Mouse (Mus musculus): ENCODE measurements around the gene Sardh. TPM values are rescaled to one million over a fixed set of nuclear protein-coding genes. Genes with fewer than 3 reads are reported as not detected.

Sardh gene
- polyA plus RNA-seq, 1 experiment, result 13.5 TPM

DNA sequence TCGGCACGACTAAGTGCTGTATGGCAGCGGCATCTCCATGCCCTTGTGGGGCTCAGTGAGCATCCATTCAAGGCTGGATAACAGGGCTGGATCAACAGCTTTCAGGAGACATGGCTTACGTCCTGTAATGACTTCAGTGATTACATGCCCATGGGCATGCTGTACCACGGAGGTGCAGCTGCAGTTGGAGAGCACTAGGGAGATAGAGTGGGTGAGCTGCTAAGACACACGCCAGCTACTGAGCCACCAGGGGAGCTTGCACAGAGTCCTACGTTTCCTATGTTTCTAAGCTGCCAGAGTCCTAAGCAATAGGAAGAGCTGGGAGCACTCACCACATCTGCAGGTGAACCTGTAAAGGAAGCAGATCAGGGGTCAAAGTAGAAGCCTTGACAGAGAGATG is 30.7 kb upstream of the Sardh start:
- 87% methylated on average over 7 of the region's 7 CpGs for WGBS
- TF ChIP-seq CTCF (IDR thresholded peaks at IDR 0.05; ENCODE audit: control insufficient read depth, insufficient read depth, low read length) (no peak), POLR2A (IDR thresholded peaks at IDR 0.05; ENCODE audit: borderline replicate concordance, control insufficient read depth, low read depth, low read length) (no peak)
- Histone ChIP-seq H3K4me3 (replicated peaks; ENCODE audit: control insufficient read depth, low read depth, low read length) (no peak overlapping the region), H3K27ac (ENCODE audit: control insufficient read depth, insufficient read depth, low read depth, low read length, poor library complexity) (no peak overlapping the region), H3K4me1 (ENCODE audit: control insufficient read depth, insufficient read depth, low read length) (no peaks in the 10 kb centered on the region)

DNA sequence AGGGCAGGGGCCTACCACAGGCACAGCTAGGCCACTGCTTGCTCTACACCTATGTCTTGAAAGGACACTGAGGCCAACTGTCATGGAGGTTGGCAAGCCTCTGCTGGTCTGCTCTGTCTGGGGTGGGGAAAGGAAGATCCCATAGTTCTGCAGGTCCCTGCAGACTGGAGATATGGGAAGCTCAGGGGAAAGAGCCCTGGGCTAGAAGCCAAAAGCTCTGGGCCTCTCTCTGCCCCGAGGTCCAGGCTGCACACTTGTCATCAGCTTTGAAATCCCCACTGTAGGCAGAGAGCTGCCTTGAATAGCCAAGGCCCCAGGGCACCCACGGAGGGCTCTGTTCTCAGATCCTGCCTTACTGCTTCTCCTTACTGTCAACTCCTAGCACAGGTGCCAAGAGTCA is 20.2 kb upstream of the Sardh start:
- TF ChIP-seq POLR2A (IDR thresholded peaks at IDR 0.05; ENCODE audit: borderline replicate concordance, control insufficient read depth, low read depth, low read length) (no peak), CTCF (IDR thresholded peaks at IDR 0.05; ENCODE audit: control insufficient read depth, insufficient read depth, low read length) (no peak)
- Histone ChIP-seq H3K4me1 (ENCODE audit: control insufficient read depth, insufficient read depth, low read length) (no peaks in the 10 kb centered on the region; the same call in 1 of the 2 replicates), H3K27ac (ENCODE audit: control insufficient read depth, insufficient read depth, low read depth, low read length, poor library complexity) (no peak overlapping the region), H3K4me3 (replicated peaks; ENCODE audit: control insufficient read depth, low read depth, low read length) (no peak overlapping the region)
- 52% methylated on average over 2 of the region's 2 CpGs for WGBS

DNA sequence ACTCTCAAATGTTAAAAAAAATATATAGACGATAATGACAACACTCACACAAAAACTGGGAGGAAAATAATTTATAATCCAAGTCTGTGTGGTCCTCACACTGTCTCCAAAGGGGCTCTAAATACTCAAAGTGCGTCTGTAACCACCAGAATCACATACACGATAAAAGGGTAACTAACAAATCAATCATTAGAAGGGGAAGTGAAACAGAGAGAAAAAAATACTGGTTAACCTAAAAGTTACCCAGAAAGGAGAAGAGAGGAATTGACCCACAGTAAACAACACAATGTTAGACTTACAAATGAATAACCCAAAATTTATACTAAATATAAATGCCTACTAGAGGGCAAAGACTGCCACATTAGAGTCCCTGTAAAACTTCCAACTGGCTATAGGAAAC is 17.7 kb upstream of the Sardh start:
- Histone ChIP-seq H3K4me1 (ENCODE audit: control insufficient read depth, insufficient read depth, low read length) (no peaks in the 10 kb centered on the region; the same call in 1 of the 2 replicates), H3K4me3 (replicated peaks; ENCODE audit: control insufficient read depth, low read depth, low read length) (no peak overlapping the region), H3K27ac (ENCODE audit: control insufficient read depth, insufficient read depth, low read depth, low read length, poor library complexity) (no peak overlapping the region; the same call in 1 of the 2 replicates)
- TF ChIP-seq CTCF (IDR thresholded peaks at IDR 0.05; ENCODE audit: control insufficient read depth, insufficient read depth, low read length) (no peak), POLR2A (IDR thresholded peaks at IDR 0.05; ENCODE audit: borderline replicate concordance, control insufficient read depth, low read depth, low read length) (no peak)
- 16% methylated on average over 3 of the region's 3 CpGs for WGBS

DNA sequence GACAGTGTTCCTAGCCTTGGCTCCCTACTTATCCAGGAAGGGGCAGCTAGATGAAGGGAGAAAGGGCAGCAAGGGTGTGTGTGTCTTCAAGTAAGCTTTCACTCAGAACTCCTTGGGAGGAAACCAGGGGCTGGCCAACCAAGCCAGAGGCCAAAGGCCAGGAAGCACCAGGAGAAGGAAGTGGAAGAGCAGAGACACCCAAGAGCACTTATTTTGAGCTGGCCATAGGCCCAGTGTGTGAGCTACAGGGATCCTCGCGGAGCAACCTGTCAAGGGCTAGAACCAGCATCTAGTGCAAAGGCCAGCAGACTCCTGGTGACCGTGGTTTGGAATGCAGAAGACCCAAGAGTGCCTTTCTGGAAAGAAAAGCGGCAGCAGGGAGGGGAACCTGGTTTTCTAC is 14.8 kb upstream of the Sardh start:
- H3K4me3 ChIP-seq (replicated peaks; ENCODE audit: control insufficient read depth, low read depth, low read length), result no peak overlapping the region
- WGBS, result 85% methylated on average over 4 of the region's 4 CpGs
- no peak overlapping the region for H3K27ac ChIP-seq (ENCODE audit: control insufficient read depth, insufficient read depth, low read depth, low read length, poor library complexity)
- no peak for TF ChIP-seq POLR2A (IDR thresholded peaks at IDR 0.05; ENCODE audit: borderline replicate concordance, control insufficient read depth, low read depth, low read length)
- TF ChIP-seq CTCF (IDR thresholded peaks at IDR 0.05; ENCODE audit: control insufficient read depth, insufficient read depth, low read length), result no peak
- no peaks in the 10 kb centered on the region; the same call in 1 of the 2 replicates for H3K4me1 ChIP-seq (ENCODE audit: control insufficient read depth, insufficient read depth, low read length)

DNA sequence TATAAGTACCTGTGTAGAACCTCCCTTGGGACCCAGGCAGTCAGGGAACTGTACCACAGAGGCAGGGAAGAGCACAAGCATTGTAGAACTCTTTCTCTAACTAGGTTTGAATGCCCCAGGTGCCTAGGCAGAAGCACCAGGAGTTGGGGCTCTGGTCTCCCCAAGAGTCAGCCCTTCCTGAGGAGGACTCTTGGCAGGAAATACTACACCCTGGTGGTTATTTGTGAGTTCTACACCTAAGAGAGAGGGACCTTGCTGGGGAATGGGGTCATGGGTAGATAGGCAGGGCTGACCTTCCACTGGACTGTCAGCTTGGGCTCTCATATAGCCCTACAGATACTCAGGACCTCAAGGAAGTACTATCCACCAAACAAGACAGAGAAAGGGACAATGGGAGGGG is 3.3 kb upstream of the Sardh start:
- no peak for TF ChIP-seq CTCF (IDR thresholded peaks at IDR 0.05; ENCODE audit: control insufficient read depth, insufficient read depth, low read length)
- TF ChIP-seq POLR2A (IDR thresholded peaks at IDR 0.05; ENCODE audit: borderline replicate concordance, control insufficient read depth, low read depth, low read length), result no peak
- Histone ChIP-seq H3K4me3 (replicated peaks; ENCODE audit: control insufficient read depth, low read depth, low read length) (no peak overlapping the region), H3K27ac (ENCODE audit: control insufficient read depth, insufficient read depth, low read depth, low read length, poor library complexity) (no peak overlapping the region), H3K4me1 (ENCODE audit: control insufficient read depth, insufficient read depth, low read length) (no peaks in the 10 kb centered on the region)

DNA sequence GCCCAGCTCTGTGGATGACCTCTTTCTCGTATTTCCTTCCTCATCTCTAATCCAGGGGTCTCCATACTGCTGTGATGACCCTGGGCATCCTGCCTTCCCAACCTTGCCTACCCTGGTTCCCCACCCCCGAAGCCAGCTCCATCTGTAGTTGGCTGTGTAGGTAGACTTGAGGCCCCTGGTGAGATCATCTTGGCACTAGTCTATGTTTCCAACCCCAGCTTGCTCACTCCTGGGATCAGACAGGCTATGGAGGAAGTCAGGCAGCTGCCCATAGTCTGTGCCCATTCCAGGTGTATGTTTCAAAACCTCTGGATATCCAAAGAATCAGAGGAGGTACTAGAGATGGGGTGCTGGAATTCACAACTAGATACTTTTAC is 662 bp downstream of the Sardh start:
- Histone ChIP-seq H3K4me1 (ENCODE audit: control insufficient read depth, insufficient read depth, low read length) (no peaks in the 10 kb centered on the region), H3K4me3 (replicated peaks; ENCODE audit: control insufficient read depth, low read depth, low read length) (no peak overlapping the region), H3K27ac (ENCODE audit: control insufficient read depth, insufficient read depth, low read depth, low read length, poor library complexity) (no peak overlapping the region)
- WGBS, result 35% methylated on average over 2 of the region's 2 CpGs
- TF ChIP-seq POLR2A (IDR thresholded peaks at IDR 0.05; ENCODE audit: borderline replicate concordance, control insufficient read depth, low read depth, low read length) (no peak), CTCF (IDR thresholded peaks at IDR 0.05; ENCODE audit: control insufficient read depth, insufficient read depth, low read length) (no peak)

DNA sequence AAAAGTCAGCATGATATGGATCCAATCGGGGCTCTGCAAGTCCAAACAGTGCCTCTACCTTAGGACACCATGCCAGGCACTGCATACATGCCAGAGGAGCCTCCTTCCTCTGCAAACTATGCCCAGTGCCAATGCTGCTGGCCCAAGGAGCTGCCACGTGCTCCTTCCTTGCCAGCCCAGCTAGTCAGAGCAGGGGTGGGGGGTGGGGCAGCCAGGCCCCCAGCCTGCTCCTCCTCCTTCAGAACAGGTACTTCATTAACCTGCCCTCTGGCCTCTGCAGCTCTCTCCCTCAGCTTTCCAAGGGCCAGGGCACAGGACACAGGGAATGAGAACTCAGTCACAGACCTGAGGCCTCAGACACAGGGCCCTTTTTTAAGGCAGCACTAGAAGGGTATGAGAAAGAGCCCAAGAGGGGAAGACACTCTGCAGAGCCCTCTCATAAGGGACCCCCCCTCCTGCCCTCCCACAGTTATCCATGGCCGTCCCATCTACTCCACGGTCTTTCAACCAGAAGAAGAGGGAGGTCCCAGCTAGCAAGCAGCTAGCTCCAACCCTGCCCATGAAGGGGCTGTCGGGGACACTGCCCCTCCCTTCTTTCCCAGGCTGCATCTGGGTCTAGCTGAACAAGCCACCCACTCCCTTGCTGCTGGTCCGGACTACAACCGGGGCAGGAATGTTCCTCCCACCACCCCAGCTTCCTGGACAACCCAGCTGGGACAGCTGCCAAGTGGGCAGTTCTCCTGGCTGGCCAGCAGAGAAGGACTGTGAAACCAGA is 1.2 kb downstream of the Sardh start:
- 29% methylated on average over 7 of the region's 7 CpGs for WGBS
- H3K4me3 ChIP-seq (replicated peaks; ENCODE audit: control insufficient read depth, low read depth, low read length), result no peak overlapping the region
- TF ChIP-seq CTCF (IDR thresholded peaks at IDR 0.05; ENCODE audit: control insufficient read depth, insufficient read depth, low read length) (no peak), POLR2A (IDR thresholded peaks at IDR 0.05; ENCODE audit: borderline replicate concordance, control insufficient read depth, low read depth, low read length) (no peak)
- no peak overlapping the region for H3K27ac ChIP-seq (ENCODE audit: control insufficient read depth, insufficient read depth, low read depth, low read length, poor library complexity)
- H3K4me1 ChIP-seq (ENCODE audit: control insufficient read depth, insufficient read depth, low read length), result no peaks in the 10 kb centered on the region

DNA sequence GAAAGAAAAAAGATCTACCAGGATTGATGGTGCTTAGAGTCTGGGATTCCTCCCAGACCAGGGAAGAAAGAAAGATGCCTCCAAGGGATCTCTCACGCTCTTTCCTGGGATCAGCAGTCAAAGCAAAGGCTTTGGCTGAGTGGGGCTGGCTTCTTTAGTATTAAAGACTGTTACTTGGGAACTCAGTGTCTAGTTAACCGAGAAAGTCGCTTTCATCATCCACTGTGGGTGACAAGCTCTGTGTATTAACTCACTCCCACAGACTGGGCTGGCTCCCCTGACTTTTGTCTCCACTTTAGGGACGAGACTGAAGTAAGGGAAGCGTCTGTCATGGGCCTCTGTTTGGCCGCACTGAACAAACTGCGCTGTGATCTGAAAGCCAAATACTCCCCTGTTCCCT is 2.2 kb downstream of the Sardh start:
- TF ChIP-seq CTCF (IDR thresholded peaks at IDR 0.05; ENCODE audit: control insufficient read depth, insufficient read depth, low read length) (no peak), POLR2A (IDR thresholded peaks at IDR 0.05; ENCODE audit: borderline replicate concordance, control insufficient read depth, low read depth, low read length) (no peak)
- H3K27ac ChIP-seq (ENCODE audit: control insufficient read depth, insufficient read depth, low read depth, low read length, poor library complexity), result no peak overlapping the region
- H3K4me3 ChIP-seq (replicated peaks; ENCODE audit: control insufficient read depth, low read depth, low read length), result no peak overlapping the region
- H3K4me1 ChIP-seq (ENCODE audit: control insufficient read depth, insufficient read depth, low read length), result no peaks in the 10 kb centered on the region
- WGBS, result 82% methylated on average over 7 of the region's 7 CpGs

All from bone marrow, adult 2 months (tissue).